Mouse (Mus musculus): Measurements from ENCODE around the gene Lzts3. TPM values are rescaled to one million over a fixed set of nuclear protein-coding genes. Genes with fewer than 3 reads are reported as not detected.
A peak's percentile ranks its signal among the peaks of the same experiment; 100 is the strongest.
"Not testable (repeated sequence)": the region's sequence is repeated elsewhere in the genome, so short reads cannot be mapped to it uniquely, and the experiment has no call there.

The Lzts3 gene
- polyA plus RNA-seq, 1 experiment from 2014 or later, result 5.4 TPM

DNA sequence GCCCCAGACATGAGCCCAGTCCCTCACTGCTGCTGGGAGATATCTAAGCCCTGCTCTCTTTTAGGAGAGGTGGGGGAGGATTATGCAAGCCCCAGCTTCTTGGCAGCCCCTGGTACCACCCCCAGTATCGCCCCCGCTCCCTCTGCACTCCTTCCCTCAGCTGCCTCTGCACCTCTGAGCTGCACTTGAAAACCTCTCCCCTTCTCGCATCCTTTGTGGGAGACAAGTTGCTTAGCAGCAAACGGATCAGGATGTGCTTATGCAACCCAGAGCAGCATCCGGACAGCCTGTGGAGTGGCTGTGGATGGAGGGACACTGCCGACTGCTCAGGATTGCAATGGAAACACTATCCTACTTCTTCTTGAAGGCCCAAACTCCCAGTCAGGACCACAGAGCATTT lies 14.9 kb upstream of the Lzts3 start:
- WGBS, result 91% methylated on average over 6 of the region's 6 CpGs

DNA sequence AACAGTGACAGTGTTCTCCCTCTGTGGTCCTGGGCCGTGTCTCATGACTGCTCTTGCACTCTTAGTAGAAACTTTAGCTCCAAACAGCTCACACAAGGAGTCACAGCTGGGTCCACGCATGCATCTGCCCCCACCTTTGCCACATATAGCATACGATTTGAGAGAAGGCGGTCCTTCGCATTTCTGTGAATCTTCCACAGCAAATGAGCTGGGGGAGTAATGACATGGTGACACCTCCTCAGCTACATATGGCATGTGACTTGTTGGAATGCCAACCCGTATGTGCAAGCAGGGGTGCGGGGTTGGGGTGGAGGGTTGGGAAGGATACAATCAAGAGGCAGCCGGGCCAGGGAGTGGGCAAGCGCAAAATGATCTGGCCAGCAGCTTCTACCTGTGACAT lies 13.9 kb upstream of the Lzts3 start:
- H3K36me3 ChIP-seq, result peaks cover 94% of the 10 kb centered on the region
- no peaks in the 10 kb centered on the region for H3K9me3 ChIP-seq

More for the DNA sequence above, 14.9 kb upstream of the Lzts3 start:
- H3K9ac ChIP-seq (replicated peaks), result no peak overlapping the region
- H3K36me3 ChIP-seq, result peaks cover 99% of the 10 kb centered on the region
- no peak overlapping the region for H3K27ac ChIP-seq
- H3K4me1 ChIP-seq (replicated peaks), result peaks cover under 1% of the 10 kb centered on the region; the same call in 1 of the 2 replicates
- ATAC-seq (ENCODE audit: insufficient number of reproducible peaks, insufficient read depth, low FRiP score, low TSS enrichment, low read depth), result no peak
- H3K4me2 ChIP-seq, result no peak overlapping the region
- no peaks in the 10 kb centered on the region for H3K27me3 ChIP-seq
- no peaks in the 10 kb centered on the region for H3K9me3 ChIP-seq
- H3K4me3 ChIP-seq (replicated peaks), result no peak overlapping the region

DNA sequence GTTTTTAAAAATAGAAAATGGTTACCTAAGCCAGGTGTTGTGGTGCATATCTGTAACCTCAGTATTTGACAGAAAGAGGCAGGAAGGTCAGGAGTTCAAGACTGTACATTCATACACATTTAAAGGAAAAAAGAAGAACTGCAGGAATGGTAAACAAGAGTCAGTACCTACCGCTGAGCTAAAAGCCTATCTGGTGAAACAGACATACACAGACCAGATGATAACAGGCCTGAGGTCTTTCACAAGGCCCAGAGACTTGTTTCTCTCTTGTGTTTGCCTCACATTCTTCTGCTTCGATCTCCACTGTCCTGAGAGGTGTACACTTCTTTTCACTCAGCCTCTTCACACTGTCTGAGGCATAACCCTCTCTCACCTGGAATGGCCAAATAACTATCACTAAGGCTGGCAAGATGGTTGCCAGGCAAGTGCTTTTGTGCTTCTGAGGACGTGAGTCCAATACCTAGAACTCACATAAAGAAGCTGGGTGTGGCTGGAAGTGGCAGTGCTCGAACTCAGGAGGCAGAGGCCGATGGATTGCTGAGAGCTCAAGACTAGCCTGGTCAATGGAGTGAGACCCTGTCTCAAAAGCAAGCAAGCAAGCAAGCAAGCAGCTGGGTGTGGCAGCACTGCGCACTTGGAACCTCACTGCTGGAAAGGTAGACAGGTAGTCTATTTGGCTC lies 13.2 kb upstream of the Lzts3 start:
- no peak overlapping the region for H3K4me3 ChIP-seq (replicated peaks)
- H3K9ac ChIP-seq (replicated peaks), result no peak overlapping the region
- ATAC-seq (ENCODE audit: insufficient number of reproducible peaks, insufficient read depth, low FRiP score, low TSS enrichment, low read depth), result no peak
- no peaks in the 10 kb centered on the region for H3K27me3 ChIP-seq
- 89% methylated on average over 6 of the region's 6 CpGs for WGBS
- H3K4me2 ChIP-seq, result no peak overlapping the region
- H3K9me3 ChIP-seq, result no peaks in the 10 kb centered on the region
- H3K4me1 ChIP-seq (replicated peaks), result no peaks in the 10 kb centered on the region
- peaks cover 91% of the 10 kb centered on the region for H3K36me3 ChIP-seq
- H3K27ac ChIP-seq, result no peak overlapping the region

More for the DNA sequence above, 13.9 kb upstream of the Lzts3 start:
- H3K4me3 ChIP-seq (replicated peaks), result no peak overlapping the region
- ATAC-seq (ENCODE audit: insufficient number of reproducible peaks, insufficient read depth, low FRiP score, low TSS enrichment, low read depth), result no peak
- no peaks in the 10 kb centered on the region for H3K4me1 ChIP-seq (replicated peaks)
- no peaks in the 10 kb centered on the region for H3K27me3 ChIP-seq
- H3K4me2 ChIP-seq, result no peak overlapping the region
- H3K9ac ChIP-seq (replicated peaks), result no peak overlapping the region
- WGBS, result 94% methylated on average over 9 of the region's 9 CpGs
- no peak overlapping the region for H3K27ac ChIP-seq

DNA sequence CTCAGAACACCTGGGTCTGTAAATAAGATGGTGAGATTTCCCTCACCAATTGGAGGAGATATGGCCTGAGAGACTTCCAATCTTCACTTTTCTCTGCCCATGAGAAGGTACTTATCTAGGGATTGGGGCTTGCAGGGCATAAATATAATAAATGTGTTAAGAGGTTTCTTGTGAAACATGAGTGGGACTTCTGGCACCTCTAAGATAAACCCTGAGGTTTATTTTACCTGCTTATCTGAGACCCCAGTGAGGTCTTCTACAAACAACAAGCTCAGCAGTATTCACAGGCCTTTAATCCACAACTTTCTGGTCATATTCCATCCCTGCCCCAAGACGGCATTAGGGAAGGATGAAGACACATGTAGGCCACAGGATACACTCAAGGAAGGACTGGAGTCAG lies 11.2 kb upstream of the Lzts3 start:
- no peak for ATAC-seq (ENCODE audit: insufficient number of reproducible peaks, insufficient read depth, low FRiP score, low TSS enrichment, low read depth)
- Histone ChIP-seq H3K36me3 (peaks cover 77% of the 10 kb centered on the region), H3K27ac (no peak overlapping the region), H3K4me1 (replicated peaks) (no peaks in the 10 kb centered on the region), H3K9me3 (no peaks in the 10 kb centered on the region), H3K9ac (replicated peaks) (no peak overlapping the region), H3K4me3 (replicated peaks) (no peak overlapping the region), H3K4me2 (no peak overlapping the region), H3K27me3 (no peaks in the 10 kb centered on the region)
- WGBS, result 89% methylated on average over 1 of the region's 1 CpGs

DNA sequence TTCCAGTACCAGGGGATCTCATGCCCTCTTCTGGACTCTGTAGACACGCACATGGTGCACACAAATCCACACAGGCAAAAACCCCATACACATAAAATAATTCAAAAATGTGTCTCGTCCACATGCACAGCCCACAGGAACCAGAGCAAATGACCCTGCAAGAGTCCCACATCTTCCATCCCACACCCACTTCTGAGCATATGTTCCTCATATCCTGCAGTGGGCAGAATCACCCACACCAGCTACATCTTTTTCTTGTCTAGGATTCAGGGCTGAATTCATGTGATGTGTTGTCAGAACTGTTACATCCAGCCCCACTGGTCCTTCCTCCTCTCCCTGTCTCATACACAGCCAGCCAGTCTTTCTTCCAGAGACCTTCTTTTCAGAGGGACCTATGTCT lies 10.7 kb upstream of the Lzts3 start:
- Histone ChIP-seq H3K4me2 (no peak overlapping the region), H3K9me3 (no peaks in the 10 kb centered on the region), H3K4me3 (replicated peaks) (no peak overlapping the region), H3K27ac (no peak overlapping the region), H3K9ac (replicated peaks) (no peak overlapping the region), H3K36me3 (peaks cover 73% of the 10 kb centered on the region), H3K27me3 (no peaks in the 10 kb centered on the region), H3K4me1 (replicated peaks) (no peaks in the 10 kb centered on the region)
- ATAC-seq (ENCODE audit: insufficient number of reproducible peaks, insufficient read depth, low FRiP score, low TSS enrichment, low read depth), result no peak
- WGBS, result 97% methylated on average over 2 of the region's 2 CpGs

DNA sequence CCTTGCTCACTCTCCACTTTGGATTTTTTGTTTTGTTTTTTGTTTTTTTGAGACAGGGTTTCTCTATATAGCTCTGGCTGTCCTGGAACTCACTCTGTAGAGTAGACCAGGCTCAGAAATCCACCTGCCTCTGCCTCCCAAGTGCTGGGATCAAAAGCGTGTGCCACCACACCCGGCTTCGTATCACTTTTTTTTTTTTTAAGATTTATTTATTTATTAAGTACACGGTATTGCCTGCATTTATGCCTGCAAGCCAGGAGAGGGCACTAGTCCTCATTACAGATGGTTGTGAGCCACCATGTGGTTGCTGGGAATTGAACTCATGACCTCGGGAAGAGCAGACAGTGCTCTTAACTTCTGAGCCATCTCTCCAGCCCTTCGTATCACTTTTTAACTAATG lies 6.4 kb upstream of the Lzts3 start:
- not testable (repeated sequence) for H3K4me1 ChIP-seq (replicated peaks); H3K27me3 ChIP-seq; H3K4me3 ChIP-seq (replicated peaks); ATAC-seq (ENCODE audit: insufficient number of reproducible peaks, insufficient read depth, low FRiP score, low TSS enrichment, low read depth); H3K9me3 ChIP-seq; H3K9ac ChIP-seq (replicated peaks); H3K27ac ChIP-seq; H3K4me2 ChIP-seq
- WGBS, result 77% methylated on average over 6 of the region's 6 CpGs
- H3K36me3 ChIP-seq, result peaks cover 30% of the 10 kb centered on the region

DNA sequence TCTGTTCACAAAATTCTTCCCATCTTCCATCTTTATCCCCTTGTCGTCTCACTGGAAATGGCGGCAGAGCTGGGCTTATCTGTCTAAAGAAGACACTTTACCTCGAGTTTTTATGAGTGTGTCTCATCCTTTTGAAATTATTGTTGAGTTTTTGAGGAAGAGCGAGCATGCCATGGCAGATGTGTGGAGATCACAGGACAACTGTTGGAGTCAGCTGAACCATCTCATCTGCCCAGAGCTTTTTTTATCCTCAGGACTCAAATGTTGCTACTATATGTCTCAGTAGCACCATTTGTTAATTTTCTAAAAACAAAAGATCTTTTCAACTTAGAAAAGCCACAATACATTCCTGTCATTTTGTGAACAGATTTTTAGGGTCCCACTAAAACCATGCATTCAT lies 2.6 kb upstream of the Lzts3 start:
- Histone ChIP-seq H3K9ac (replicated peaks) (no peak overlapping the region), H3K9me3 (no peaks in the 10 kb centered on the region), H3K4me1 (replicated peaks) (peaks cover 11% of the 10 kb centered on the region), H3K36me3 (peaks cover 4% of the 10 kb centered on the region; the same call in 1 of the 2 replicates), H3K4me2 (no peak overlapping the region), H3K4me3 (replicated peaks) (no peak overlapping the region), H3K27me3 (peaks cover 17% of the 10 kb centered on the region), H3K27ac (no peak overlapping the region)
- WGBS, result 86% methylated on average over 4 of the region's 4 CpGs
- no peak for ATAC-seq (ENCODE audit: insufficient number of reproducible peaks, insufficient read depth, low FRiP score, low TSS enrichment, low read depth)

DNA sequence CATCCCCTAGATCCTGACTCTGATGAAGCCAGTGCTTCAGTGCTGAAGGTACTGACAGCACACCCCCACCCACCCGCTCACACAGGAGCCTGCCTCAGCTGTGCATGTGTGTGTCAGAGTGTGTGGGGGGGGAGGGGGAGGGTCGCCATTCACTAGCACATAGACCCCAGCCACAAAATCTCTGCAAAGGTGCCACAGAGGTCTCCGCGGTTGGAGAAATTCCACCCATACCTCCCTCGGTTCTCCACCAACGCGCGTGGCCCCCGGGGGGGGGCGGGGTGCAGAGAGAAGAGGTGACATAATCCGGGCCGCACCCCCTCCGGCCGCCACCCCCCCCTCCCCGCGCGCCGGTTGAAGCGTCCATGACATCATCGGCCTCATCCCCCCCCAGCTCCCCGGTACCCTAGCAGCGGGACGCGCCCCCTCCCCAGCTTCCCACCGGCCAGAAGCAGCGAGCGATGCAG lies 374 bp downstream of the Lzts3 start:
- ATAC-seq (ENCODE audit: insufficient number of reproducible peaks, insufficient read depth, low FRiP score, low TSS enrichment, low read depth), result peak; percentile 48; the same call in 1 of the 2 replicates
- H3K9me3 ChIP-seq, result no peaks in the 10 kb centered on the region
- no peaks in the 10 kb centered on the region for H3K36me3 ChIP-seq
- H3K4me2 ChIP-seq, result peak overlapping the region; percentile 96
- 0% methylated on average over 11 of the region's 27 CpGs for WGBS
- H3K4me1 ChIP-seq (replicated peaks), result peaks cover 15% of the 10 kb centered on the region
- H3K4me3 ChIP-seq (replicated peaks), result peak overlapping the region; percentile 69
- no peak overlapping the region for H3K27ac ChIP-seq
- H3K9ac ChIP-seq (replicated peaks), result peak overlapping the region; percentile 69
- H3K27me3 ChIP-seq, result peaks cover 44% of the 10 kb centered on the region

DNA sequence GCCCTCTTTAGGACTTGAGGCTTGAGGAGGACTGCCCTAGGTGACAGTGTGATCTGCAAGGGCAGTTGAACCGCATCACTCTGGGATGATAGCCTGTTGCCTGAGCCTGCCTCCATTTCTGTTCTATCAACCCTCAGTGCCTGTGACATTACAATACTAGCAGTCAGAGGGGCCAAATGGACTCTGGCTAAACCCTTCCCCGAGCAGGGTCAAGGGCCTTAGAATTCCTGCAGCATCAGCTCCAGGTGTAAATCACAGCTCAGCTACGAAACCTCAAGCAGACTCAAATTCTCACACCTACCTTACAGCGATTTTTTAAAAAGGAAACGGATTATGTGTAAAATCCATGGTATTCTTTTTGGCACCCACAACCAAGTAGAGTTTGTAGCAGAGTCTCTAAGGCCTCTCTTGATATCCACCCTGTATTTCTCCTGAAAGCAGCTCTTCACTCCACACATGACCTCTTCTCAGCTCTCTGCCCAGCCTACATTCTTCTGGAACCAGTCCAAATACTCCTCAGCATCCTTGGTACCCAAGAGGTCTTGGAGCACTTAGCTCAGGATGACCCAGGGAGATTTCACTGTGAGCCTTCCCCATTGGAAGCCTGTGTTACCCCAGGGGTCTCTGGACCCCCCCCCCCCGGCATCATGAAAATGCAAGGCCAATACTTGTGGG lies 1.1 kb downstream of the Lzts3 start:
- Histone ChIP-seq H3K4me3 (replicated peaks) (peak overlapping the region; percentile 69), H3K27me3 (peaks cover 51% of the 10 kb centered on the region), H3K36me3 (no peaks in the 10 kb centered on the region), H3K9ac (replicated peaks) (peak overlapping the region; percentile 69; the same call in 1 of the 2 replicates), H3K4me1 (replicated peaks) (peaks cover 15% of the 10 kb centered on the region), H3K27ac (no peak overlapping the region), H3K4me2 (peak overlapping the region; percentile 96), H3K9me3 (no peaks in the 10 kb centered on the region)
- no peak for ATAC-seq (ENCODE audit: insufficient number of reproducible peaks, insufficient read depth, low FRiP score, low TSS enrichment, low read depth)
- 32% methylated on average over 6 of the region's 6 CpGs for WGBS

DNA sequence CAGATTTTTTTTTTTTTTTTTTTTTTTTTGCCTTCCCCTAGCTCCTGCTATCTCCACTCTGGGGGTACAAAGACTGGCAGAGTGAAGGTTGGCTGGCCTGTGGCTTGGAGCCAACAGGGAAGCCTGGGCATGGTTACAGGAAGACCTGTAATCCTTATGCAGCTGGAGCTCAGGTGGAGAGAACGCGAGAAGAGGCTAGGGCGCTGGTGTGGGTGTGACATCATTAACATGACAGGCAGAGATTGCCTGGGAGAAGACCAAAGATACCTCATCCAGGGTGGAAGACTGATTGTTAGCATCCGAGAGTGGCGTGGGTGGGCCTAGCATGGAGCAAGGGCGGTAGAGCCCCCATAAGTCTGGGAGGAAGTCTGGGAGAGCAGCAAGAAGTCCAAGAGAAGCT lies 3.3 kb downstream of the Lzts3 start:
- 68% methylated on average over 6 of the region's 6 CpGs for WGBS
- Histone ChIP-seq H3K36me3 (no peaks in the 10 kb centered on the region), H3K4me3 (replicated peaks) (no peak overlapping the region), H3K9me3 (no peaks in the 10 kb centered on the region), H3K27me3 (peaks cover 73% of the 10 kb centered on the region), H3K4me1 (replicated peaks) (peaks cover 36% of the 10 kb centered on the region), H3K27ac (no peak overlapping the region), H3K9ac (replicated peaks) (no peak overlapping the region), H3K4me2 (no peak overlapping the region)
- no peak for ATAC-seq (ENCODE audit: insufficient number of reproducible peaks, insufficient read depth, low FRiP score, low TSS enrichment, low read depth)

DNA sequence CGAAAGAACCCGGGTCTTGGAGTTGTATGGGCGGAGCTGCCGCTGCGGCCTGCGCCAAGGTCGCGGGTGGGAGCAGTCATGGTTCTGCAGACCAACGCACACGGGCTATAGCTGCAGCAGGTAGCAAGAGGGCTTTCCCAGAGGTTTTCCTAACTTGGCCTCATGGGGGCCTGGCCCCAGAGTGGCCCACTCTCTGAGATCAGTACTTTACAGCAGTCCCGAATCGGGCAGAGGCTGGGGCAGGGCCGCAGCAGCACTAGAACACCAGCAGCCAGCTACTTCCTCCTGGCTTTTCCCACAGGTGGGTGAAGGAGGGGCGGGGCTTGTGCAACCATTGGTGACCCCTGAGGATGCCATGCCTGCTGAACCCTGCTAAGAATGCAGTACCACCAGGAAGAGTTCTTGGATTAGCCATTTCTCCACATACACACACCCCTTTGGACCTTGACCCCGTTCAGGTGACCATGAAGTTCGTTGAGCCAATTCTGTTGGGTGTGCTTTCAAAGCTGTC lies 4.4 kb downstream of the Lzts3 start:
- no peak overlapping the region for H3K4me2 ChIP-seq
- no peak overlapping the region for H3K27ac ChIP-seq
- WGBS, result 26% methylated on average over 16 of the region's 16 CpGs
- peaks cover 83% of the 10 kb centered on the region for H3K27me3 ChIP-seq
- peaks cover 40% of the 10 kb centered on the region for H3K4me1 ChIP-seq (replicated peaks)
- H3K4me3 ChIP-seq (replicated peaks), result no peak overlapping the region
- no peak overlapping the region for H3K9ac ChIP-seq (replicated peaks)
- no peaks in the 10 kb centered on the region for H3K9me3 ChIP-seq
- H3K36me3 ChIP-seq, result no peaks in the 10 kb centered on the region
- ATAC-seq (ENCODE audit: insufficient number of reproducible peaks, insufficient read depth, low FRiP score, low TSS enrichment, low read depth), result no peak
